Mouse (Mus musculus) colon, adult 2 months (tissue): ENCODE measurements around the gene Ankrd66. TPM values are rescaled to one million over a fixed set of nuclear protein-coding genes. Genes with fewer than 3 reads are reported as not detected.

Experiments
- polyA plus RNA-seq: library from polyadenylated mRNA; depleted of rRNA; stranded (reverse); fragments of >200 nt; gene quantifications from 2 replicates; pipeline ENCODE4 v1.2.3, GENCODE M21; 2012; rRNA removed

The Ankrd66 gene
- polyA plus RNA-seq = not detected in 2 replicates

DNA sequence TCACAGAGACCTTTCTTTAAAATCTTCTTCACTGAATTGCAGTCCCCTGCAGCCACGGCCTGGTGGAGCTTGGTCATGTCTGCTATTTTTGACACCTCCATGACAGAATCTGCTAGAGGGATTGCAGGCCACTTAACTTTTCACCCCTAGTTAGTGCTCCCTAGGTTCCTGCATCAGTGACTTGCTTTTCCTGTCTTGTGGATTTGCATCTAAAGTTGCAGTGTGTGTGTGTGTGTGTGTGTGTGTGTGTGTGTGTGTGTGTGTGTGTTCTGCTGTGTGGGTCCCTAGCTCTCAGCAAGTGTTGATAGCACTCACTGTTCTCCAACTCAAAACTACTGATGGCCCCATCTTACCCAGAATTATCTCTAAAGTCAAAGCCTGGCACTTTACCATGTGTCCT lies at the start of gene Ankrd66:
Gene Ankrd66, minus strand, starts transcription at position 101 of the 400 bp plus-strand sequence.

DNA sequence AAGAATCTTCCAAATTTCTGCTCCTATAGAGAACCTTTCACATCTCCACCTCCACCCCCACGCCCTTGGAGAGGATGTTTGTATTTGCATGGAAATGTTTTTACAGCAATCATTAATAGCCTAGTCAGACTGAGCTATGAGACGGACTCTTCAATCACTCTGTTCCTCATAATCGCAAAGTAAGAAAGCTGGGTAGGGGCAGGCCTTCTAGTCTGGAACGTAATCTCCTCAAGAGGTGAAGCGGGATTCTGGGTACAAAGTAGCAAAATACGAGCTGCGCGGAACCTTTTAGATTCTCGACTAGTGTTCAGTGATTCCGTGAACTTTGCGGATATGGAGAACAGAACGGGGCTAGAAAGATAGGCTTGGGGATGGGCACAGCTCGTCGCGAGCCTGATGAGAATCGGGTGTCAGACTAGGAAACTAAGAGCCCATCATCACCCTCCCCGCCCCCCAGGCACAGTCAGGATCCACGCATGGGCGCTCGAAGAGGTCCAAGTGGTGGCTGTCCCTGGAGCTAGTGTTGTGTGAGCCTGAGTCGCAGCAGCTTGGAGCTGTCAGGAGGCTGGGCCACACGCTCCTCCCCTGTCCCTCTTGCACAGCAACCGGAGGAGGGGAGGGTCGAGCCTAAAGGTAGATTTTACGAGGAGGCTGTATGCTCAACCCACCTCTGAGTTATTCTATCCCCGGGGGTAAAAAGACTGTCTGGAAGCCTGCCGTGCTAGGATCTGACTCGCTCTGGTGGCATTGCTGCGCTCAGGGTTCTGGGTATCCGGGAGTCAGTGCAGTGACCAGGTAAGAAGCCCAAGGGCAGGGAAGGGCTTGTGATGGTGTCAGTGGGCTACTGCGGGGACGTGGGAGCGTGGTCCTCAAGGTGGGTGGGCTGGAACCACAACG lies 24.8 kb upstream of the Ankrd66 start, which contains the start of gene Pla2g7:
Gene Pla2g7, plus strand, starts transcription at position 107 of the 897 bp plus-strand sequence.

DNA sequence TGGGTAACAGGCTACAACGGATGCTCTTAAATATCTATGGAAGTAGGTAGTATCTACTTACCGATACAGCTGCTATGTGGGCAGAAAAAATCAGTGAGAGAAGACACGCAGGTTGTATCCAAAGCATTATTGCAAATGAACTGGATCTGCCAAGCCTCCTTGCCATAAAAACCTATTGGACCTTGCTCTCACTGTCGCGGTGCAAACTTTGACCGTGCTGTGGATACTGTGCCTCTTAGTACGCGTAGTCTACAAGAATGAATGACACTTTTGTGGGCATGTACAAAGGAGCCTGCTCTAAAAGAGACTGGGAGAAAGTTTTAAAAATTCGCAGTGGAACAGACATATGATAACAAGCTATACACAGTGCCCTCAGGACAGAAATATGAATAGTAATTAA lies 40.8 kb downstream of the Ankrd66 start, which contains the start of gene Mep1a:
Gene Mep1a, minus strand, starts transcription at position 221 of the 400 bp plus-strand sequence.

Other genes starting within 250 kb of the Ankrd66 start
- gene Adgrf5, start 183.2 kb downstream of the Ankrd66 start, polyA plus RNA-seq = 3.5 and 4.5 TPM in 2 replicates
- 110 and 130 TPM in 2 replicates for gene Mep1a, start 40.8 kb downstream of the Ankrd66 start, polyA plus RNA-seq
- gene Pla2g7, start 24.5 kb upstream of the Ankrd66 start, polyA plus RNA-seq = 6.4 and 6.5 TPM in 2 replicates
- gene Tdrd6, start 86.7 kb upstream of the Ankrd66 start, polyA plus RNA-seq = not detected in 2 replicates
- gene Slc25a27, start 123.6 kb upstream of the Ankrd66 start, polyA plus RNA-seq = 2.1 TPM in 2 replicates
- 2.0 and 2.3 TPM in 2 replicates for gene Cyp39a1, start 123.8 kb upstream of the Ankrd66 start, polyA plus RNA-seq